Mouse (Mus musculus): ENCODE measurements around the gene Txn2. TPM values are rescaled to one million over a fixed set of nuclear protein-coding genes. Genes with fewer than 3 reads are reported as not detected.

Gene Txn2
- polyA plus RNA-seq, 1 experiment from 2014 or later = 212 TPM

DNA sequence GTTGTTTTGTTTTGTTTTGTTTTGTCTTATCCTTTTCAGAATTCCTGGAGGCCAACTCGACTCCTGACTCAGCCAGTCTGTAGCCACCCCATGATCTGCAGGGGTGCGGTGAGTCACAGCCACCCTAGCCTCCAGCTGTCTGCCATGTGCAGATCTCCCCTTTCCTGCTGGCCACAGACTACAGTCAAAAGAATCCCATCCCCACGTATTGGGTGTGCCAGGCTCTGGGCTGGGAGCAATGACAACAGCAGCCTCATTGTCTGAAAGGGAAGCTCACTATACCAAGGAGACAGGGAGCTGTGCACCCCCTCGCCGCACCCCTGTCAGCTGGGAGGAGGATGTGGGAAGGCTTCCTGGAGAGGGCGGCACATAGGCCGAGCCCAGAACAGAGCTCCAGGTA lies 40.5 kb downstream of the Txn2 start:
- 64% methylated on average over 7 of the region's 7 CpGs for WGBS
- no peaks in the 10 kb centered on the region for H3K4me1 ChIP-seq (ENCODE audit: control insufficient read depth, insufficient read depth, low read length)
- no peak overlapping the region for H3K4me3 ChIP-seq (ENCODE audit: low read depth, low read length)
- H3K27me3 ChIP-seq (ENCODE audit: control insufficient read depth, insufficient read depth, low read length) = no peaks in the 10 kb centered on the region
- no peak overlapping the region for H3K4me2 ChIP-seq (ENCODE audit: low read depth, low read length)
- no peaks in the 10 kb centered on the region for H3K9me3 ChIP-seq (ENCODE audit: control insufficient read depth, low read length)
- no peaks in the 10 kb centered on the region for H3K36me3 ChIP-seq (ENCODE audit: control insufficient read depth, insufficient read depth, low read length)
- no peak overlapping the region for H3K27ac ChIP-seq (ENCODE audit: low read depth, low read length)
- no peak overlapping the region for H3K9ac ChIP-seq (replicated peaks; ENCODE audit: low read depth, low read length)
- no peak for ATAC-seq (ENCODE audit: low read depth)

DNA sequence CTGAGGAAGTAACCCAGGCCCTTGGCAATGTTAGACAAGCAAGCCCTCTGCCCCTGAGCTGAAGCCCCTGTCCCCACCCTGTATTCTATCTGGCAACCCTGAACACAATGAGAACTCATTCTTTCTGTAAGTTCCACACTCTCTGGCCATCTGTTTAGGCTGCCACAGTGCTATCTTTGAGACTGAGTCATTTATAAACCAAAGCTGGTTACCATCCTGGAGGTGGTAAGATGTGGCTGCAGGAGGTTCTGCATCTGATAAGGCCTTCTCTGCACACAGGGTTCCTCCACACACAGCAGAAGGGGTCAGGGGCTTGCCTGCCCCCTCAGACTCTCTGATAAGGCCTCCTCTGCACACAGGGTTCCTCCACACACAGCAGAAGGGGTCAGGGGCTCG lies 41.7 kb downstream of the Txn2 start:
- Histone ChIP-seq H3K27ac (ENCODE audit: low read depth, low read length) (no peak overlapping the region), H3K36me3 (ENCODE audit: control insufficient read depth, insufficient read depth, low read length) (no peaks in the 10 kb centered on the region), H3K4me1 (ENCODE audit: control insufficient read depth, insufficient read depth, low read length) (no peaks in the 10 kb centered on the region), H3K4me3 (ENCODE audit: low read depth, low read length) (no peak overlapping the region), H3K27me3 (ENCODE audit: control insufficient read depth, insufficient read depth, low read length) (no peaks in the 10 kb centered on the region), H3K9ac (replicated peaks; ENCODE audit: low read depth, low read length) (no peak overlapping the region), H3K4me2 (ENCODE audit: low read depth, low read length) (no peak overlapping the region), H3K9me3 (ENCODE audit: control insufficient read depth, low read length) (no peaks in the 10 kb centered on the region)
- WGBS = 52% methylated on average over 1 of the region's 1 CpGs
- no peak for ATAC-seq (ENCODE audit: low read depth)

DNA sequence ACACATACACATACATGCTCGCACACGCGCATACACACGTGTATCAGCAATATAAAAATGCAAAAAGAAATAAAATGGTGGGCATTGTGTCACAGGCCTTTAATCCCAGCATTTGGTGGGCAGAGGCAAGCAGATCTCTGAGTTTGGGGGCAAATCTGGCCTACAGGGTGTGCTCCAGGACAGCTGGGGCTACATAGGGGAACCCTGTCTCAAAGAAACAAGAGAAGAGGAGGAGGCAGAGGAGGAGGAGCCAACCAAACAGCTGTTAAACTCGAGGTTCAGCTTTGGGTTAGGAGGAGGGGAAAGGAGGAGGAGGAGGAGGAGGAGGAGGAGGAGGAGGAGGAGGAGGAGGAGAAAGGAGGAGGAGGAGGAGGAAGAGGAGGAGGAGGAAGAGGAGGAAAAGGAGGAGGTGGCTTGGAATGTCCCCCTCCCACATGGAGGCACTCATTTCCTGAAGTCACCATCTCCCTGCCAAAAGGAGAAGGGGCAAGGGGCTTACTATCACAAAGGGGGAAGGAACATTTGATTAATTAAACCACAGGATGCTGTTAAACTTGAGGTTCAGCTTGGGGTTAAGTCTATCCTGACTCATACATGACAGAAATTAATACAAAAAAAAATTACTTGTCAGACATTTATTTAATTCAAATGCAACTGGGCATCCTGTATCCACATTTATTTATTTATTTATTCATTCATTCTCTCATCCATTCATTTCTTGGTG lies 42.3 kb downstream of the Txn2 start:
- Histone ChIP-seq H3K27ac (ENCODE audit: low read depth, low read length) (no peak overlapping the region), H3K4me3 (ENCODE audit: low read depth, low read length) (no peak overlapping the region), H3K9me3 (ENCODE audit: control insufficient read depth, low read length) (no peaks in the 10 kb centered on the region), H3K4me2 (ENCODE audit: low read depth, low read length) (no peak overlapping the region), H3K4me1 (ENCODE audit: control insufficient read depth, insufficient read depth, low read length) (no peaks in the 10 kb centered on the region), H3K9ac (replicated peaks; ENCODE audit: low read depth, low read length) (no peak overlapping the region), H3K36me3 (ENCODE audit: control insufficient read depth, insufficient read depth, low read length) (no peaks in the 10 kb centered on the region), H3K27me3 (ENCODE audit: control insufficient read depth, insufficient read depth, low read length) (no peaks in the 10 kb centered on the region)
- 99% methylated on average over 4 of the region's 5 CpGs for WGBS
- no peak for ATAC-seq (ENCODE audit: low read depth)

DNA sequence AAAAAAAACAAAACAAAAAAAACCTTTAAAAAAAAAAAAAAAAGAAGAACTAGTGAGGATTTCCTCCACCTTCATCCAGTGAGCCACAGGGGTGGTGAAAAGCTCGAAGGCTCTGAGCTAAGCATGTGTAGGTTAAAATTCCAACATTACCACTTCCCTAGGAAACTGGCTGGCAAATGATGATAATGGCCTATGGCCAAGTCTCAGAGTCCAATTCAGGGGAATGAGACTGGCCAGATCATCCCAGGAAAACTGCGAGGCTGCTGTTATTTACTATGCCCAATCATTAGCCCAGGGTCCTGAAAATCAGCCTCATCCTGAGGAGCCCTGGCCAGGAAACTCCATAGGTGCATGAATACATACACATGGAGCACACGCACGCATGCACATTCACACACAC lies 42.9 kb downstream of the Txn2 start:
- Histone ChIP-seq H3K4me1 (ENCODE audit: control insufficient read depth, insufficient read depth, low read length) (no peaks in the 10 kb centered on the region), H3K27ac (ENCODE audit: low read depth, low read length) (no peak overlapping the region), H3K9ac (replicated peaks; ENCODE audit: low read depth, low read length) (no peak overlapping the region), H3K4me2 (ENCODE audit: low read depth, low read length) (no peak overlapping the region), H3K27me3 (ENCODE audit: control insufficient read depth, insufficient read depth, low read length) (no peaks in the 10 kb centered on the region), H3K36me3 (ENCODE audit: control insufficient read depth, insufficient read depth, low read length) (no peaks in the 10 kb centered on the region), H3K9me3 (ENCODE audit: control insufficient read depth, low read length) (no peaks in the 10 kb centered on the region), H3K4me3 (ENCODE audit: low read depth, low read length) (no peak overlapping the region)
- 82% methylated on average over 4 of the region's 4 CpGs for WGBS
- ATAC-seq (ENCODE audit: low read depth) = no peak

DNA sequence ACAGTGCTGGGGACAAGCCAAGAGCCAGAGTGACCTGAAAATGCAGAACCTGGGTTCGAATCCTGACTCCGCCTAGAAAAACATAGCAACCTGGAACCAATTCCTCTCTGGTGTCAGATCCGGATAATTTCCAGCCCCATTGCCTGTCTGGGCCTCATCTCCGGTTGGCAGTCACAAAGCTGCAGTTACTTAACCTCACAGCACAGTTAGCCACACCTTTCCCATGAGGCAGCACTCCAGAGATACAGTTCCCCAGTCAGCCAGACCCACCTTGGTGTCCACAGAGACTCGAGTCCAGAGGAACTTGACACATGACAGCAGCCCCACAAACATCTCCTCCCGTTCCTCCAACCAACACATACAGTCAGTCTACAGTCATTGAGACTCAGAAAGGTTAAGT lies 43.6 kb downstream of the Txn2 start:
- Histone ChIP-seq H3K27me3 (ENCODE audit: control insufficient read depth, insufficient read depth, low read length) (no peaks in the 10 kb centered on the region), H3K27ac (ENCODE audit: low read depth, low read length) (no peak overlapping the region), H3K4me1 (ENCODE audit: control insufficient read depth, insufficient read depth, low read length) (no peaks in the 10 kb centered on the region), H3K9ac (replicated peaks; ENCODE audit: low read depth, low read length) (no peak overlapping the region), H3K9me3 (ENCODE audit: control insufficient read depth, low read length) (no peaks in the 10 kb centered on the region), H3K4me2 (ENCODE audit: low read depth, low read length) (no peak overlapping the region), H3K4me3 (ENCODE audit: low read depth, low read length) (no peak overlapping the region), H3K36me3 (ENCODE audit: control insufficient read depth, insufficient read depth, low read length) (no peaks in the 10 kb centered on the region)
- no peak for ATAC-seq (ENCODE audit: low read depth)
- WGBS = 85% methylated on average over 6 of the region's 6 CpGs

DNA sequence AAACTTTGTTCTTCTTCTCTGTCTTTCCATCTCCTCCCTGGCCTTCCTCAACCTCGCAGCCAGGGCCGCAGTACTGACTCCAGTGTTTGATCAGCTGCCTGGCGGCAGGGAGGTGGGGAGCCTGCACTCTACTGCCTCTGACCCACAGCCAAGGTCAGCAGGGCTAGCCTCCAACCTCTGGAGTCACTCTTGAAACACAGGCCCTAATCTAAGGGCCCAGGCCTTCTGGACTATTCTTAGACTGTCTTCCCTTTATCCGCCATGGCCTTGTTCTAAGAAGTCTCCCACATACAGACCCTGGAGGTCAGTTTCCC lies 45.2 kb downstream of the Txn2 start:
- H3K4me2 ChIP-seq (ENCODE audit: low read depth, low read length) = no peak overlapping the region
- no peaks in the 10 kb centered on the region for H3K27me3 ChIP-seq (ENCODE audit: control insufficient read depth, insufficient read depth, low read length)
- no peak overlapping the region for H3K27ac ChIP-seq (ENCODE audit: low read depth, low read length)
- H3K9ac ChIP-seq (replicated peaks; ENCODE audit: low read depth, low read length) = no peak overlapping the region
- 79% methylated on average over 4 of the region's 4 CpGs for WGBS
- H3K9me3 ChIP-seq (ENCODE audit: control insufficient read depth, low read length) = no peaks in the 10 kb centered on the region
- ATAC-seq (ENCODE audit: low read depth) = no peak
- H3K36me3 ChIP-seq (ENCODE audit: control insufficient read depth, insufficient read depth, low read length) = no peaks in the 10 kb centered on the region
- H3K4me1 ChIP-seq (ENCODE audit: control insufficient read depth, insufficient read depth, low read length) = no peaks in the 10 kb centered on the region
- no peak overlapping the region for H3K4me3 ChIP-seq (ENCODE audit: low read depth, low read length)

DNA sequence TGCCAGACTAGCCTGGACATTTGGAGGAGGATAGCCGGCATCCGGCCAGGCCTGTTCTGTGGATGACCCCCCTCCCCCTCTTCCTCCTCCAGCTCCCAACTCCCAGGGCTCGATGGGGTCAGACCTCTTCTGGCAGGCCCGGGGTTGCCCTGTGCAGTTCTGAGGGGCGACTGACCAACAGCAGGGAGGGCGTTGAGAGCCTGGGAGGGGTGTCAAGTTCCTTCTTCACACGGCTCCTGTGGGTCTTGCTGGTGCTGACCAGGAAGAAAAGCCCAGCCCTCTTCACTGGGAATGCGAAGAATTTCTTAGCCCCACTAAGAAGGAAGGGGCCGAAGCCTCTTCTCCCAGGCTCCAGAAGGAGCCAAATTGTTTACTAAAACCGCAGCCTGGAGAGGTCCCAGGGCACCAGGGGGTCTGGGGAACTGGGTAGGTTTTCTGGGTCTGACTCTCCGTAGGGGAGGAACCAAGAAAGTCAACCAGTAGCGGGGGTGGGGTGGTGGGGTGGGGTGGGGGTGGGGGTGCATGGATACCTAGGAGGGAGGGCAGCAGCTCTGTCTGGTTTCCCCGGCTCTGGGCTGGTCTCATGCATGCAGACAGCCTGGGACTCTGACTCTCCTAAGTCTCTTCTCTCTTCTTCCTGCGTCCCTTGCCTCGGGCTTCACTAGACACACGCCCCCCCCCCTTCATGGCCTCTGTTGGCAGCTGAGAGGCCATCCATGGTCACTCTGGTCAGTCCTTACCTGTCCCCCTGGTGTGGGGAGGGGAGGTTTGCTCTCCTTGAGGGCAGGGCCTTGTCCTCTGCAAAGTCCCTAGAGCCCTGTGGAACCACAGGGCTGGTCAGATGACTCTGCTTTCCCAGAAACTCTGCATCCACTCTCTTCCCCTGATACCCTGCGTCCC lies 45.8 kb downstream of the Txn2 start:
- no peaks in the 10 kb centered on the region for H3K27me3 ChIP-seq (ENCODE audit: control insufficient read depth, insufficient read depth, low read length)
- 26% methylated on average over 17 of the region's 17 CpGs for WGBS
- no peak overlapping the region for H3K4me3 ChIP-seq (ENCODE audit: low read depth, low read length)
- H3K9ac ChIP-seq (replicated peaks; ENCODE audit: low read depth, low read length) = no peak overlapping the region
- H3K4me1 ChIP-seq (ENCODE audit: control insufficient read depth, insufficient read depth, low read length) = no peaks in the 10 kb centered on the region
- H3K9me3 ChIP-seq (ENCODE audit: control insufficient read depth, low read length) = no peaks in the 10 kb centered on the region
- no peaks in the 10 kb centered on the region for H3K36me3 ChIP-seq (ENCODE audit: control insufficient read depth, insufficient read depth, low read length)
- H3K27ac ChIP-seq (ENCODE audit: low read depth, low read length) = no peak overlapping the region
- ATAC-seq (ENCODE audit: low read depth) = no peak
- H3K4me2 ChIP-seq (ENCODE audit: low read depth, low read length) = no peak overlapping the region

DNA sequence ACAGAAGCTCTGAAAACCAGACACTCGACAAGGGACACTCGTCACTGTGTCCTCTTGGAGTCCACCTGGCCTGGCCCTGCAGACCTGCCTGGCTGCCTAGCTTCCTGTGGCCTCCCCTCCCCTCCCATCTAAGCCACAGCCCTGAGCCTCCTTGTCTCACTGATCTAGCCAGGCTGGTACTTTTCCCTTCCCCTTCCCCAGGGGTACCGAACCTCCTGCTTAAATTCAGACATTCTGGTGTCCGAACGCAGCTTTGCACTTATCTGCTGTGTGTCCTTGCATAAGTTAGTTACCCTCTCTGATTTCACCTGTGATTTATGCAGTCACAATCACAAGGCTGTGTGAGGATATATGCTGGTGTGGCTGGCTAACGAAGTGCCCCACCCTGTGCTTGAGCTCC lies 46.5 kb downstream of the Txn2 start:
- Histone ChIP-seq H3K9ac (replicated peaks; ENCODE audit: low read depth, low read length) (no peak overlapping the region), H3K4me1 (ENCODE audit: control insufficient read depth, insufficient read depth, low read length) (no peaks in the 10 kb centered on the region), H3K4me2 (ENCODE audit: low read depth, low read length) (no peak overlapping the region), H3K9me3 (ENCODE audit: control insufficient read depth, low read length) (no peaks in the 10 kb centered on the region), H3K36me3 (ENCODE audit: control insufficient read depth, insufficient read depth, low read length) (no peaks in the 10 kb centered on the region), H3K4me3 (ENCODE audit: low read depth, low read length) (no peak overlapping the region), H3K27ac (ENCODE audit: low read depth, low read length) (no peak overlapping the region), H3K27me3 (ENCODE audit: control insufficient read depth, insufficient read depth, low read length) (no peaks in the 10 kb centered on the region)
- no peak for ATAC-seq (ENCODE audit: low read depth)
- 70% methylated on average over 6 of the region's 6 CpGs for WGBS

DNA sequence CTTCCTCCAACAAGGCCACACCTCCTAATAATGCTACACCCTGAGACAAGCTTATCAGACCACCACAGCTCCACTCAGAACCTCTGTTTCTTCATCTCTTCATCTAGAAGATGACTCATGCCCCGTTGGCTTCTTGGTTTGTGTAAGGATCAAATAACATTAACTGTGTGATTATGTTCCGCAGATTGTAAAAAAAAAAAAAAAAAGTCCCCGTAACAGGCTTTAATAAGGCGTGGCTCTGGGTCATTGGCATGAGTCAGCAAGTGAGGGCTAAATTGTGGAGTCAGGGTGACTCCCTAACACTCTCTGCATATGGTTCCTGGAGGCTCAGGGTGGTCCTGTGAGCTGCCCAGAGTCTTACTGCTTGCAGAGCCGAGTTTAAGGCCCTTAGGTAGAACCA lies 47.1 kb downstream of the Txn2 start:
- Histone ChIP-seq H3K36me3 (ENCODE audit: control insufficient read depth, insufficient read depth, low read length) (no peaks in the 10 kb centered on the region), H3K4me1 (ENCODE audit: control insufficient read depth, insufficient read depth, low read length) (no peaks in the 10 kb centered on the region), H3K4me2 (ENCODE audit: low read depth, low read length) (no peak overlapping the region), H3K9ac (replicated peaks; ENCODE audit: low read depth, low read length) (no peak overlapping the region), H3K9me3 (ENCODE audit: control insufficient read depth, low read length) (no peaks in the 10 kb centered on the region), H3K27ac (ENCODE audit: low read depth, low read length) (no peak overlapping the region), H3K4me3 (ENCODE audit: low read depth, low read length) (no peak overlapping the region), H3K27me3 (ENCODE audit: control insufficient read depth, insufficient read depth, low read length) (no peaks in the 10 kb centered on the region)
- WGBS = 77% methylated on average over 5 of the region's 5 CpGs
- no peak for ATAC-seq (ENCODE audit: low read depth)
